22 mouse cellular contexts compared by ENCODE assay signal in the genomic region with DNA sequence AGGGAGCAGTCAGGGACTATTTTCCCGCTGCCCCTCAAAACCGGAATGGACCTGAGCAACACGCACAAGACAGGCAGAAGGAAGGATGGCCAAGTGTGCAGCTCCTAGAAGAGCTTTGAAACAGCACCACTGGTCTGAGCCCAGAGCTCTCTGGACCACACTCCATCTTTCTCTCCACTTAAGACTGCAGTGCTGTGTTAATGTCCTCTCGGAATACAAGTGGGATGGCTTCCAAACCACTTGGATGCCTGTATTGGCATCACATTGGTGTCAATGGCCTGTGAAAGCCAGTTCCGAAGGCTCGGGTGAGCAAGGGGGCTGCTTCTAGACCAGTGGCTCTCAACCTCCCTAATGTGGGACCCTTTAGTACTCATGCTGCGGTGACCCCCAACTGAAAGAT.
DNase-seq lines count a peak whose midpoint lies in the region; ATAC-seq lines count a peak whose summit lies in the region.
"Had no signal": no experiment of that assay in that cellular context is flagged by ENCODE, and none has a peak within 500 bp of the region (broad histone marks: within the 10 kb centered on the region; RNA-seq: fewer than 3 reads in every experiment).

No protein-coding gene starts in this region.

- H3K36me3 ChIP-seq in hindbrain, embryonic 12.5 days, result no peaks in the 10 kb centered on the region
- no peaks in the 10 kb centered on the region for H3K36me3 ChIP-seq in hindbrain, embryonic 14.5 days (replicated peaks; ENCODE audit: control insufficient read depth, insufficient read depth)
- H3K36me3 ChIP-seq: embryonic facial prominence, embryonic 12.5 days; G1E; heart, embryonic 12.5 days; intestine, embryonic 15.5 days had no signal

- no peak for ATAC-seq in cerebellum, adult (ENCODE audit: insufficient number of reproducible peaks, low FRiP score, low TSS enrichment)
- peak; percentile 9; the same call in 1 of the 2 replicates for ATAC-seq in hindbrain, embryonic 12.5 days (ENCODE audit: low FRiP score)
- no peak for ATAC-seq in hindbrain, embryonic 14.5 days (ENCODE audit: low FRiP score)

- no peak overlapping the region for H3K27ac ChIP-seq in hindbrain, embryonic 12.5 days
- no peak overlapping the region for H3K27ac ChIP-seq in hindbrain, embryonic 14.5 days
- H3K27ac ChIP-seq: embryonic facial prominence, embryonic 12.5 days; heart, adult 2 months; intestine, embryonic 15.5 days had no signal

- H3K9me3 ChIP-seq in hindbrain, embryonic 12.5 days (replicated peaks), result no peaks in the 10 kb centered on the region
- H3K9me3 ChIP-seq in hindbrain, embryonic 14.5 days (ENCODE audit: control insufficient read depth, low read length), result no peaks in the 10 kb centered on the region
- H3K9me3 ChIP-seq: embryonic facial prominence, embryonic 12.5 days; G1E; heart, embryonic 12.5 days; intestine, embryonic 15.5 days had no signal

- H3K4me3 ChIP-seq in hindbrain, embryonic 12.5 days, result no peak overlapping the region
- no peak overlapping the region for H3K4me3 ChIP-seq in hindbrain, embryonic 14.5 days (replicated peaks; ENCODE audit: low read length)
- H3K4me3 ChIP-seq: embryonic facial prominence, embryonic 12.5 days; heart, adult 2 months; heart, embryonic 12.5 days; intestine, embryonic 15.5 days had no signal

- no peak overlapping the region for H3K9ac ChIP-seq in hindbrain, embryonic 12.5 days
- no peak overlapping the region for H3K9ac ChIP-seq in hindbrain, embryonic 14.5 days
- H3K9ac ChIP-seq: embryonic facial prominence, embryonic 12.5 days; forebrain, postnatal 0 days; intestine, embryonic 15.5 days had no signal

- no peaks in the 10 kb centered on the region for H3K27me3 ChIP-seq in hindbrain, embryonic 12.5 days
- H3K27me3 ChIP-seq in hindbrain, embryonic 14.5 days (ENCODE audit: control insufficient read depth, insufficient read depth, low read length), result no peaks in the 10 kb centered on the region
- H3K27me3 ChIP-seq: embryonic facial prominence, embryonic 12.5 days; heart, embryonic 12.5 days; intestine, embryonic 15.5 days had no signal

- peak; percentile 10 for DNase-seq in cerebellum, adult 9-11 months
- peak; percentile 23 for DNase-seq in gastrocnemius, postnatal 14 days
- DNase-seq in gastrocnemius, adult 8-10 months (ENCODE audit: low spot score in 2 of 2), result no peak
- no peak for DNase-seq in hindbrain, embryonic 14.5 days (ENCODE audit: low spot score)
- DNase-seq in lung, postnatal 10 days, result peak; percentile 45
- no peak for DNase-seq in lung, postnatal 25 days (ENCODE audit: low spot score)
- DNase-seq: adrenal gland, adult 8-10 months; adrenal gland, postnatal 36 days; B cell, adult 2 months; cerebellum, adult 11-12 months; cerebellum, postnatal 25 days; forebrain, postnatal 0 days; gastrocnemius, postnatal 36 days; heart, adult 2 months; heart, postnatal 36 days; kidney, adult 18-20 months had no signal

- no peak overlapping the region for H3K4me2 ChIP-seq in hindbrain, embryonic 12.5 days (replicated peaks)
- no peak overlapping the region for H3K4me2 ChIP-seq in hindbrain, embryonic 14.5 days (replicated peaks)
- H3K4me2 ChIP-seq: embryonic facial prominence, embryonic 12.5 days; intestine, embryonic 15.5 days had no signal

- intact Hi-C loops in gastrocnemius, postnatal 14 days (cut with DNase I; ENCODE audit: low total_unique reads), result no loop called here

- peaks cover 14% of the 10 kb centered on the region for H3K4me1 ChIP-seq in hindbrain, embryonic 12.5 days
- peaks cover 22% of the 10 kb centered on the region for H3K4me1 ChIP-seq in hindbrain, embryonic 14.5 days (replicated peaks; ENCODE audit: control insufficient read depth, insufficient read depth, low read length)

- 89% methylated on average over 7 of the region's 7 CpGs for WGBS in hindbrain, embryonic 12.5 days
- WGBS in hindbrain, embryonic 14.5 days, result 83% methylated on average over 7 of the region's 7 CpGs

Comparison
In these comparisons a context has a peak if more than half of its experiments do, and no peak if none do; other contexts are left out.
1. DNase-seq: peak in cerebellum, adult 9-11 months (single experiment), gastrocnemius, postnatal 14 days (single experiment) and lung, postnatal 10 days (single experiment); none in gastrocnemius, adult 8-10 months (0 of 2), hindbrain, embryonic 14.5 days (single experiment) and lung, postnatal 25 days (single experiment).